Mouse (Mus musculus): ENCODE measurements around the gene Slain2.
"Not testable (repeated sequence)": the region's sequence is repeated elsewhere in the genome, so short reads cannot be mapped to it uniquely, and the experiment has no call there.

Slain2 gene

GRCm38 (mm10) chr5:72957281-72957680, 43.2 kb downstream of the Slain2 start:
- no peak for DNase-seq

GRCm38 (mm10) chr5:72960096-72960495, 46.0 kb downstream of the Slain2 start:
- DNase-seq, result no peak

- no peak for DNase-seq
Measured at GRCm38 (mm10) chr5:72965706-72966105, 51.6 kb downstream of the Slain2 start.

- no peak for DNase-seq
Measured at GRCm38 (mm10) chr5:72972435-72972834, 58.3 kb downstream of the Slain2 start.

- DNase-seq, result no peak
Measured at GRCm38 (mm10) chr5:72972934-72973333, 58.8 kb downstream of the Slain2 start.

GRCm38 (mm10) chr5:72974602-72975001, 60.5 kb downstream of the Slain2 start, which contains the start of gene Gm10135:
Gene Gm10135 (minus strand): TSS chr5:72974702.
- no peak for DNase-seq

- no peak for DNase-seq
Measured at GRCm38 (mm10) chr5:72975996-72976395, 61.9 kb downstream of the Slain2 start.

- DNase-seq, result no peak
Measured at GRCm38 (mm10) chr5:72976539-72976938, 62.4 kb downstream of the Slain2 start.

- no peak for DNase-seq
Measured at GRCm38 (mm10) chr5:72984091-72984490, 70.0 kb downstream of the Slain2 start.

GRCm38 (mm10) chr5:72987786-72988185, 73.7 kb downstream of the Slain2 start:
- no peak for DNase-seq

- DNase-seq, result no peak
Measured at GRCm38 (mm10) chr5:72989756-72990155, 75.7 kb downstream of the Slain2 start.

- no peak for DNase-seq
Measured at GRCm38 (mm10) chr5:72992474-72992873, 78.4 kb downstream of the Slain2 start.

- no peak for DNase-seq
Measured at GRCm38 (mm10) chr5:72994424-72994823, 80.3 kb downstream of the Slain2 start.

- DNase-seq, result no peak
Measured at GRCm38 (mm10) chr5:72994928-72995327, 80.8 kb downstream of the Slain2 start.

- no peak for DNase-seq
Measured at GRCm38 (mm10) chr5:72995379-72995778, 81.3 kb downstream of the Slain2 start.

- not testable (repeated sequence) for DNase-seq
Measured at GRCm38 (mm10) chr5:72998546-72998945, 84.4 kb downstream of the Slain2 start.

- no peak for DNase-seq
Measured at GRCm38 (mm10) chr5:73004046-73004445, 89.9 kb downstream of the Slain2 start.

GRCm38 (mm10) chr5:73006784-73007581, 92.9 kb downstream of the Slain2 start, which contains the start of gene Slc10a4:
Gene Slc10a4 (plus strand): TSS chr5:73006883.
- no peak for DNase-seq

GRCm38 (mm10) chr5:73007582-73007959, 93.5 kb downstream of the Slain2 start:
- no peak for DNase-seq

GRCm38 (mm10) chr5:73008230-73008629, 94.1 kb downstream of the Slain2 start:
- DNase-seq, result not testable (repeated sequence)

- not testable (repeated sequence) for DNase-seq
Measured at GRCm38 (mm10) chr5:73011806-73012205, 97.7 kb downstream of the Slain2 start.

GRCm38 (mm10) chr5:73012884-73013610, 98.9 kb downstream of the Slain2 start:
- not testable (repeated sequence) for DNase-seq

GRCm38 (mm10) chr5:73013611-73014287, 99.6 kb downstream of the Slain2 start:
- not testable (repeated sequence) for DNase-seq

Measured in cerebellum, adult 11-12 months (tissue).